ENCODE assay signal across 7 mouse cellular contexts in genomic region chr7:128474322-128474721, GRCm38 (mm10). TPM values are rescaled to one million over a fixed set of nuclear protein-coding genes. Genes with fewer than 3 reads are reported as not detected.
DNase-seq lines count a peak whose midpoint lies in the region; ATAC-seq and TF ChIP-seq lines count a peak whose summit lies in the region.

No protein-coding gene starts in this region.

- no peaks in the 10 kb centered on the region for H3K4me1 ChIP-seq in cortical plate, adult 2 months (ENCODE audit: control insufficient read depth, insufficient read depth, low read length)
- H3K4me1 ChIP-seq in midbrain, embryonic 12.5 days = no peaks in the 10 kb centered on the region

- intact Hi-C loops in left cerebral cortex, postnatal 10 days (cut with DNase I) = no loop called here

- WGBS in midbrain, embryonic 12.5 days = 31% methylated on average over 10 of the region's 10 CpGs

- H3K4me3 ChIP-seq in cortical plate, adult 2 months (ENCODE audit: insufficient read depth, low read length) = no peak overlapping the region
- no peak overlapping the region for H3K4me3 ChIP-seq in midbrain, embryonic 12.5 days

- peak overlapping the region; percentile 31; the same call in 1 of the 2 replicates for H3K4me2 ChIP-seq in midbrain, embryonic 12.5 days (replicated peaks)

- no peaks in the 10 kb centered on the region for H3K36me3 ChIP-seq in midbrain, embryonic 12.5 days

- no peak overlapping the region for H3K9ac ChIP-seq in midbrain, embryonic 12.5 days (replicated peaks)

- peak; percentile 47 for TF ChIP-seq CTCF in cortical plate, adult 2 months (IDR thresholded peaks at IDR 0.05; ENCODE audit: extremely low read depth, insufficient read depth, low read length)

- TF ChIP-seq POLR2A in cortical plate, adult 2 months (IDR thresholded peaks at IDR 0.05; ENCODE audit: extremely low read depth, insufficient read depth, low read length) = no peak

- no peaks in the 10 kb centered on the region for H3K9me3 ChIP-seq in midbrain, embryonic 12.5 days

- no peaks in the 10 kb centered on the region for H3K27me3 ChIP-seq in midbrain, embryonic 12.5 days

- H3K27ac ChIP-seq in cortical plate, adult 2 months (ENCODE audit: insufficient read depth, low read length) = no peak overlapping the region
- H3K27ac ChIP-seq in midbrain, embryonic 12.5 days (replicated peaks) = no peak overlapping the region

- ATAC-seq in midbrain, embryonic 12.5 days (ENCODE audit: low FRiP score, low read depth) = peak; percentile 65; the same call in 1 of the 2 replicates

- DNase-seq in adrenal gland, adult 8-10 months = peak; percentile 79
- peak; percentile 80 for DNase-seq in gastrocnemius, postnatal 10 days
- DNase-seq in induced T-regulatory cell, adult 2 months (ENCODE audit: low read depth) = peak; percentile 56
- DNase-seq in left cerebral cortex, postnatal 10 days (ENCODE audit: extremely low spot score in 1 of 2, low spot score in 2 of 2) = peak; percentile 24 to 70
- peak; percentile 17 for DNase-seq in spleen, adult 12 weeks (ENCODE audit: low spot score)

RNA-seq across cellular contexts. Expression of gene Tial1, which starts 12.8 kb away (rescaled TPM):
- 100 to 1,000 TPM in 2 of 4 experiments, 10 to 100 TPM in 2; 95.2 to 109 (median 102) TPM for total RNA-seq in adrenal gland, adult 8-10 months (2022)
- 106 and 125 TPM in 2 replicates for polyA plus RNA-seq in cortical plate, adult 2 months (2012; rRNA removed)
- total RNA-seq in gastrocnemius, postnatal 10 days (2021) = 10 to 100 TPM; 49.4 to 65.1 TPM
- total RNA-seq in left cerebral cortex, postnatal 10 days (2021) = 100 to 1,000 TPM; 104 to 106 TPM
- polyA plus RNA-seq in midbrain, embryonic 12.5 days (2016; fragmentation: Nextera tagmentation; extraction: Ambion mirVana) = 39.4 and 41.3 TPM in 2 replicates

RNA-seq across cellular contexts. Expression of gene Bag3, which starts 49.1 kb away (rescaled TPM):
- 100 to 1,000 TPM; 146 to 189 (median 168) TPM for total RNA-seq in adrenal gland, adult 8-10 months (2022)
- 4.9 and 5.4 TPM in 2 replicates for polyA plus RNA-seq in cortical plate, adult 2 months (2012; rRNA removed)
- total RNA-seq in gastrocnemius, postnatal 10 days (2021) = 10 to 100 TPM; 85.7 to 94.3 TPM
- 1 to 10 TPM; 4.6 to 4.9 TPM for total RNA-seq in left cerebral cortex, postnatal 10 days (2021)
- 3.9 and 4.6 TPM in 2 replicates for polyA plus RNA-seq in midbrain, embryonic 12.5 days (2016; fragmentation: Nextera tagmentation; extraction: Ambion mirVana)

RNA-seq across cellular contexts. Expression of gene Rgs10, which starts 55.8 kb away (rescaled TPM):
- total RNA-seq in adrenal gland, adult 8-10 months (2022) = 10 to 100 TPM; 10.8 to 15.5 (median 12.3) TPM
- polyA plus RNA-seq in cortical plate, adult 2 months (2012; rRNA removed) = 69.9 and 71.8 TPM in 2 replicates
- total RNA-seq in gastrocnemius, postnatal 10 days (2021) = 10 to 100 TPM in 1 of 2 experiments, 1 to 10 TPM in 1; 9.8 to 10.3 TPM
- total RNA-seq in left cerebral cortex, postnatal 10 days (2021) = 10 to 100 TPM; 46.4 to 50.8 TPM
- polyA plus RNA-seq in midbrain, embryonic 12.5 days (2016; fragmentation: Nextera tagmentation; extraction: Ambion mirVana) = 10.8 and 13.6 TPM in 2 replicates

Comparison
In these comparisons a context has a peak if more than half of its experiments do, and no peak if none do; other contexts are left out.
1. DNase-seq: peak in every context shown above with its lines; median percentile 80 in gastrocnemius, postnatal 10 days; 79 in adrenal gland, adult 8-10 months; 56 in induced T-regulatory cell, adult 2 months; 47 in left cerebral cortex, postnatal 10 days; 17 in spleen, adult 12 weeks.
2. RNA of gene Bag3, which starts 49.1 kb away (total RNA-seq): 146 to 189 TPM in adrenal gland, adult 8-10 months and 85.7 to 94.3 TPM in gastrocnemius, postnatal 10 days; 4.6 to 4.9 TPM in left cerebral cortex, postnatal 10 days; every median in the first group is over 10 times any median in the second.